Mouse (Mus musculus): ENCODE results near the gene Nedd9. TPM values are rescaled to one million over a fixed set of nuclear protein-coding genes. Genes with fewer than 3 reads are reported as not detected.

The Nedd9 gene
- total RNA-seq, 2 experiments from 2014 or later, result 6.4 to 11.0 TPM

- intact Hi-C loops (cut with DNase I), result no loop called here
- DNase-seq (ENCODE audit: low spot score in 2 of 2), result no peak
Observed at GRCm38 (mm10) chr13:41333889-41334640, 153.1 kb downstream of the Nedd9 start.

GRCm38 (mm10) chr13:41331671-41332340 is 155.4 kb downstream of the Nedd9 start:
- intact Hi-C loops (cut with DNase I), result no loop called here

GRCm38 (mm10) chr13:41330589-41331345 is 156.4 kb downstream of the Nedd9 start:
- intact Hi-C loops (cut with DNase I), result no loop called here
- DNase-seq (ENCODE audit: low spot score in 2 of 2), result no peak

More at GRCm38 (mm10) chr13:41331671-41332340, 155.4 kb downstream of the Nedd9 start:
- DNase-seq (ENCODE audit: low spot score in 2 of 2), result no peak

- DNase-seq (ENCODE audit: low spot score in 2 of 2), result no peak
- intact Hi-C loops (cut with DNase I), result no loop called here
Observed at GRCm38 (mm10) chr13:41330051-41330450, 157.1 kb downstream of the Nedd9 start.

GRCm38 (mm10) chr13:41328481-41328880 is 158.7 kb downstream of the Nedd9 start:
- no peak for DNase-seq (ENCODE audit: low spot score in 2 of 2)
- intact Hi-C loops (cut with DNase I), result no loop called here

GRCm38 (mm10) chr13:41327546-41327945 is 159.6 kb downstream of the Nedd9 start:
- intact Hi-C loops (cut with DNase I), result no loop called here
- no peak for DNase-seq (ENCODE audit: low spot score in 2 of 2)

GRCm38 (mm10) chr13:41326134-41326533 is 161.0 kb downstream of the Nedd9 start:
- intact Hi-C loops (cut with DNase I), result no loop called here
- DNase-seq (ENCODE audit: low spot score in 2 of 2), result no peak

GRCm38 (mm10) chr13:41325346-41325745 is 161.8 kb downstream of the Nedd9 start:
- intact Hi-C loops (cut with DNase I), result no loop called here
- no peak for DNase-seq (ENCODE audit: low spot score in 2 of 2)

- DNase-seq (ENCODE audit: low spot score in 2 of 2), result no peak
Observed at GRCm38 (mm10) chr13:41324631-41325030, 162.5 kb downstream of the Nedd9 start.

GRCm38 (mm10) chr13:41321433-41321832 is 165.7 kb downstream of the Nedd9 start:
- no peak for DNase-seq (ENCODE audit: low spot score in 2 of 2)
- intact Hi-C loops (cut with DNase I), result no loop called here

More at GRCm38 (mm10) chr13:41324631-41325030, 162.5 kb downstream of the Nedd9 start:
- intact Hi-C loops (cut with DNase I), result no loop called here

- intact Hi-C loops (cut with DNase I), result no loop called here
- DNase-seq (ENCODE audit: low spot score in 2 of 2), result no peak
Observed at GRCm38 (mm10) chr13:41320749-41321148, 166.4 kb downstream of the Nedd9 start.

- intact Hi-C loops (cut with DNase I), result loop anchor here (1.0 to 5.0 kb wide), 2 partner anchors 55 to 270 kb away; no protein-coding TSS in a partner anchor
- peak; percentile 68 to 77 for DNase-seq (ENCODE audit: low spot score in 2 of 2)
Observed at GRCm38 (mm10) chr13:41302716-41303115, 184.4 kb downstream of the Nedd9 start.

GRCm38 (mm10) chr13:41300037-41300436 is 187.1 kb downstream of the Nedd9 start:
- no peak for DNase-seq (ENCODE audit: low spot score in 2 of 2)
- intact Hi-C loops (cut with DNase I), result loop anchor here (5.0 kb wide), 1 partner anchor 57 kb away; no protein-coding TSS in a partner anchor

- DNase-seq (ENCODE audit: low spot score in 2 of 2), result no peak
- intact Hi-C loops (cut with DNase I), result no loop called here
Observed at GRCm38 (mm10) chr13:41298996-41299395, 188.2 kb downstream of the Nedd9 start.

GRCm38 (mm10) chr13:41298533-41298932 is 188.6 kb downstream of the Nedd9 start:
- no peak for DNase-seq (ENCODE audit: low spot score in 2 of 2)
- intact Hi-C loops (cut with DNase I), result no loop called here

GRCm38 (mm10) chr13:41296396-41296795 is 190.8 kb downstream of the Nedd9 start:
- intact Hi-C loops (cut with DNase I), result no loop called here

GRCm38 (mm10) chr13:41295886-41296285 is 191.3 kb downstream of the Nedd9 start:
- no peak for DNase-seq (ENCODE audit: low spot score in 2 of 2)
- intact Hi-C loops (cut with DNase I), result no loop called here

More at GRCm38 (mm10) chr13:41296396-41296795, 190.8 kb downstream of the Nedd9 start:
- no peak for DNase-seq (ENCODE audit: low spot score in 2 of 2)

GRCm38 (mm10) chr13:41293595-41293994 is 193.6 kb downstream of the Nedd9 start:
- intact Hi-C loops (cut with DNase I), result no loop called here
- DNase-seq (ENCODE audit: low spot score in 2 of 2), result no peak

GRCm38 (mm10) chr13:41291466-41291974 is 195.6 kb downstream of the Nedd9 start:
- intact Hi-C loops (cut with DNase I), result no loop called here
- no peak for DNase-seq (ENCODE audit: low spot score in 2 of 2)

GRCm38 (mm10) chr13:41286285-41286684 is 200.9 kb downstream of the Nedd9 start:
- intact Hi-C loops (cut with DNase I), result no loop called here
- DNase-seq (ENCODE audit: low spot score in 2 of 2), result no peak

Data from left cerebral cortex, postnatal 25 days (tissue).